Mouse (Mus musculus): ENCODE data around the gene Ccdc187. TPM values are rescaled to one million over a fixed set of nuclear protein-coding genes. Genes with fewer than 3 reads are reported as not detected.

The Ccdc187 gene
- polyA plus RNA-seq, 1 experiment from 2014 or later: 0.09 TPM

- ATAC-seq: peak; percentile 58; the same call in 1 of the 2 replicates
These were observed 29.7 kb downstream of the Ccdc187 start for GRCm38 (mm10) chr2:26264646-26265045.

GRCm38 (mm10) chr2:26257315-26258096, 36.9 kb downstream of the Ccdc187 start:
- Histone ChIP-seq H3K27me3 (replicated peaks; ENCODE audit: control insufficient read depth, insufficient read depth, low read length) (no peaks in the 10 kb centered on the region), H3K9me3 (ENCODE audit: control insufficient read depth) (no peaks in the 10 kb centered on the region), H3K36me3 (ENCODE audit: control insufficient read depth, insufficient read depth) (no peaks in the 10 kb centered on the region), H3K4me3 (ENCODE audit: low read depth, low read length) (no peak overlapping the region), H3K4me1 (replicated peaks; ENCODE audit: control insufficient read depth, insufficient read depth, low read length) (no peaks in the 10 kb centered on the region), H3K27ac (ENCODE audit: low read depth, low read length) (no peak overlapping the region), H3K9ac (ENCODE audit: low read depth, low read length) (no peak overlapping the region), H3K4me2 (replicated peaks; ENCODE audit: low read depth) (no peak overlapping the region)
- ATAC-seq: 0 out of 2 replicates have a peak, but pooled peaks have one; percentile 31
- TF ChIP-seq CTCF (IDR thresholded peaks at IDR 0.05; ENCODE audit: low read depth): no peak
- WGBS: 71% methylated on average over 16 of the region's 16 CpGs

More at GRCm38 (mm10) chr2:26264646-26265045, 29.7 kb downstream of the Ccdc187 start:
- no peak overlapping the region for H3K4me2 ChIP-seq (replicated peaks; ENCODE audit: low read depth)
- TF ChIP-seq CTCF (IDR thresholded peaks at IDR 0.05; ENCODE audit: low read depth): no peak
- no peaks in the 10 kb centered on the region for H3K4me1 ChIP-seq (replicated peaks; ENCODE audit: control insufficient read depth, insufficient read depth, low read length)
- no peaks in the 10 kb centered on the region for H3K9me3 ChIP-seq (ENCODE audit: control insufficient read depth)
- 44% methylated on average over 4 of the region's 4 CpGs for WGBS
- H3K27ac ChIP-seq (ENCODE audit: low read depth, low read length): no peak overlapping the region
- no peak overlapping the region for H3K4me3 ChIP-seq (ENCODE audit: low read depth, low read length)
- H3K36me3 ChIP-seq (ENCODE audit: control insufficient read depth, insufficient read depth): no peaks in the 10 kb centered on the region
- no peak overlapping the region for H3K9ac ChIP-seq (ENCODE audit: low read depth, low read length)
- no peaks in the 10 kb centered on the region for H3K27me3 ChIP-seq (replicated peaks; ENCODE audit: control insufficient read depth, insufficient read depth, low read length)

GRCm38 (mm10) chr2:26254816-26255215, 39.5 kb downstream of the Ccdc187 start:
- no peak for TF ChIP-seq CTCF (IDR thresholded peaks at IDR 0.05; ENCODE audit: low read depth)
- Histone ChIP-seq H3K4me1 (replicated peaks; ENCODE audit: control insufficient read depth, insufficient read depth, low read length) (no peaks in the 10 kb centered on the region), H3K9me3 (ENCODE audit: control insufficient read depth) (no peaks in the 10 kb centered on the region)

GRCm38 (mm10) chr2:26252514-26253206, 41.7 kb downstream of the Ccdc187 start:
- Histone ChIP-seq H3K36me3 (ENCODE audit: control insufficient read depth, insufficient read depth) (no peaks in the 10 kb centered on the region), H3K9ac (ENCODE audit: low read depth, low read length) (no peak overlapping the region), H3K4me1 (replicated peaks; ENCODE audit: control insufficient read depth, insufficient read depth, low read length) (0 out of 2 replicates have a peak, but pooled peaks cover 2% of the 10 kb centered on the region), H3K4me2 (replicated peaks; ENCODE audit: low read depth) (no peak overlapping the region), H3K27ac (ENCODE audit: low read depth, low read length) (no peak overlapping the region), H3K27me3 (replicated peaks; ENCODE audit: control insufficient read depth, insufficient read depth, low read length) (no peaks in the 10 kb centered on the region), H3K4me3 (ENCODE audit: low read depth, low read length) (no peak overlapping the region), H3K9me3 (ENCODE audit: control insufficient read depth) (no peaks in the 10 kb centered on the region)
- no peak for ATAC-seq
- whole genome bisulfite sequencing: 48% methylated on average over 8 of the region's 8 CpGs
- TF ChIP-seq CTCF (IDR thresholded peaks at IDR 0.05; ENCODE audit: low read depth): no peak

More at GRCm38 (mm10) chr2:26254816-26255215, 39.5 kb downstream of the Ccdc187 start:
- no peak overlapping the region for H3K4me2 ChIP-seq (replicated peaks; ENCODE audit: low read depth)
- H3K4me3 ChIP-seq (ENCODE audit: low read depth, low read length): no peak overlapping the region
- H3K9ac ChIP-seq (ENCODE audit: low read depth, low read length): no peak overlapping the region
- ATAC-seq: no peak
- H3K36me3 ChIP-seq (ENCODE audit: control insufficient read depth, insufficient read depth): no peaks in the 10 kb centered on the region
- no peak overlapping the region for H3K27ac ChIP-seq (ENCODE audit: low read depth, low read length)
- 70% methylated on average over 4 of the region's 4 CpGs for WGBS
- no peaks in the 10 kb centered on the region for H3K27me3 ChIP-seq (replicated peaks; ENCODE audit: control insufficient read depth, insufficient read depth, low read length)

- no peak for TF ChIP-seq CTCF (IDR thresholded peaks at IDR 0.05; ENCODE audit: low read depth)
- Histone ChIP-seq H3K4me2 (replicated peaks; ENCODE audit: low read depth) (no peak overlapping the region), H3K9ac (ENCODE audit: low read depth, low read length) (no peak overlapping the region), H3K27ac (ENCODE audit: low read depth, low read length) (no peak overlapping the region), H3K36me3 (ENCODE audit: control insufficient read depth, insufficient read depth) (no peaks in the 10 kb centered on the region), H3K9me3 (ENCODE audit: control insufficient read depth) (no peaks in the 10 kb centered on the region), H3K27me3 (replicated peaks; ENCODE audit: control insufficient read depth, insufficient read depth, low read length) (no peaks in the 10 kb centered on the region), H3K4me3 (ENCODE audit: low read depth, low read length) (no peak overlapping the region), H3K4me1 (replicated peaks; ENCODE audit: control insufficient read depth, insufficient read depth, low read length) (0 out of 2 replicates have a peak, but pooled peaks cover 3% of the 10 kb centered on the region)
- 33% methylated on average over 3 of the region's 3 CpGs for WGBS
- ATAC-seq: peak; percentile 68; the same call in 1 of the 2 replicates
These were observed 46.8 kb downstream of the Ccdc187 start for GRCm38 (mm10) chr2:26247531-26247930.

GRCm38 (mm10) chr2:26240841-26241240, 53.5 kb downstream of the Ccdc187 start:
- no peaks in the 10 kb centered on the region for H3K27me3 ChIP-seq (replicated peaks; ENCODE audit: control insufficient read depth, insufficient read depth, low read length)
- peaks cover 12% of the 10 kb centered on the region for H3K4me1 ChIP-seq (replicated peaks; ENCODE audit: control insufficient read depth, insufficient read depth, low read length)
- no peak overlapping the region for H3K27ac ChIP-seq (ENCODE audit: low read depth, low read length)
- H3K36me3 ChIP-seq (ENCODE audit: control insufficient read depth, insufficient read depth): no peaks in the 10 kb centered on the region
- no peaks in the 10 kb centered on the region for H3K9me3 ChIP-seq (ENCODE audit: control insufficient read depth)
- no peak overlapping the region for H3K4me2 ChIP-seq (replicated peaks; ENCODE audit: low read depth)
- H3K9ac ChIP-seq (ENCODE audit: low read depth, low read length): no peak overlapping the region
- no peak for TF ChIP-seq CTCF (IDR thresholded peaks at IDR 0.05; ENCODE audit: low read depth)
- WGBS: 56% methylated on average over 3 of the region's 3 CpGs
- H3K4me3 ChIP-seq (ENCODE audit: low read depth, low read length): no peak overlapping the region
- no peak for ATAC-seq

Data from intestine, postnatal 0 days (tissue).